Mouse (Mus musculus) 3T3-L1 (cell line): ENCODE measurements around the gene Gad2.

Source experiments
- DNase-seq: peaks from one replicate; pipeline ENCODE4 v3.0.0-alpha.2; 2015; ENCODE audit warnings: low read depth, low spot score

Gad2 gene

DNA sequence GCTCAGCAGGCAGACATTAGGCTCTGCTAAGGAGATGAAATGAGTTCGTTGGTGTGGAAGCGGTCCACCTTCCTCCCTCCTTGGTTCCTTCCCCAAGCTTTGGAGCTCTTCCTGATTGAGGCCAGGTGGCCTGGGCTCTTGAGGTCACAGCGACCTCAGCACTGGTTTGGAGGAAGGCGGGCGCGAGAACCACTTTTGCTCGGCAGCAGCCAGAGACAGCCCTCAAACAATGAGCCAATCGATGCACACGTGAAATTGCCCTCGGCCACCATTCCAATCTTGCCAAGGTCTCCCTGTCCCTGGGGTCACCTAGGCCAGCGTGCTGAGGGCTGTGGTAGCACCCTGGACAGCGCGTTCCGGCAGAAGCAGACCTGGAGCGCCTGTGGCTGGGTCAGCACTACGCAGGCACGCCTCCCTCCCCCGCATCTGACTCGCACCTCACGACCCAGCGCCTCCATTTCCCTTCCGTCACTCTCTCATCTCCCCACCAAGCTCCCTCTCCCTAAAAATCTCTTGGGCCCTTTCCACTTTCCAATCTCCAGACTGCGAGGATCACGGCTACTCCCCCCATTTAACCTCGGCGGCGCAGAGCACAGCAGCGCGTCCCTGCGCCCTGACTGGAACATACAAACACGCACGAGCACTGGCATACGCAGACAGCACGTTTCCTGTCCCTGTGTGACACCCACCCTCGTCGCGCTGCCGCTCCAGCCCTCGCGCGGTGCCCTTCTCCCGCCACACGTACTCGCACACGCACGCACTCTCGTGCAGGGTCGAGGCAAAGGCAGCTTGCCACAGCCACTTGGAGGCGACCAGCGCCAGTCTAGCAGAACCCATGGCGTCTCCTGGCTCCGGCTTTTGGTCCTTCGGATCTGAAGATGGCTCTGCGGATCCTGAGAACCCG, at the start of gene Gad2:
TSS of gene Gad2 (plus strand) at position 378 of the 904 bp plus-strand sequence.
- DNase-seq: no peak

- DNase-seq: peak; percentile 65
Observed at GRCm38 (mm10) chr2:22587469-22588169, 34.4 kb upstream of the Gad2 start.

GRCm38 (mm10) chr2:22588170-22588541, 33.8 kb upstream of the Gad2 start:
- peak; percentile 61 for DNase-seq

DNA sequence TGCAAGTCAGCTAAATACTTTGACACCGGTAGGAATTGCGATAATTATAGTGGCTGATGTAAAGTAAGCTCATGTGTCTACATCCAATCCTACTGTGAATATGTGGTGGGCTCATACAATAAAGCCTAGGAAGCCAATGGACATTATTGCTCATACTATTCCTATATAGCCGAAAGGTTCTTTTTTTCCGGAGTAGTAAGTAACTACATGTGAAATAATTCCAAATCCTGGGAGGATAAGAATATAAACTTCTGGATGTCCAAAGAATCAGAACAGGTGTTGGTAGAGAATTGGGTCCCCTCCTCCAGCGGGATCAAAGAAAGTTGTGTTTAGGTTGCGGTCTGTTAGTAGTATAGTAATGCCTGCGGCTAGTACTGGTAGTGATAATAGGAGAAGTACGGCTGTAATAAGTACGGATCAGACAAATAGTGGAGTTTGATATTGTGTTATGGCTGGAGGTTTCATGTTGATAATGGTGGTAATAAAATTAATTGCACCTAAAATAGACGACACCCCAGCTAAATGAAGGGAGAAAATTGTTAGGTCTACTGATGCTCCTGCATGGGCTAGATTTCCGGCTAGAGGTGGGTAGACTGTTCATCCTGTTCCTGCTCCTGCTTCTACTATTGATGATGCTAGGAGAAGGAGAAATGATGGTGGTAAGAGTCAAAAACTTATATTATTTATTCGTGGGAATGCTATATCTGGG, 33.2 kb upstream of the Gad2 start:
- peak; percentile 85 for DNase-seq

- DNase-seq: peak; percentile 41
Observed at GRCm38 (mm10) chr2:22589382-22590205, 32.4 kb upstream of the Gad2 start.

- peak; percentile 19 for DNase-seq
Observed at GRCm38 (mm10) chr2:22590206-22590490, 31.9 kb upstream of the Gad2 start.

DNA sequence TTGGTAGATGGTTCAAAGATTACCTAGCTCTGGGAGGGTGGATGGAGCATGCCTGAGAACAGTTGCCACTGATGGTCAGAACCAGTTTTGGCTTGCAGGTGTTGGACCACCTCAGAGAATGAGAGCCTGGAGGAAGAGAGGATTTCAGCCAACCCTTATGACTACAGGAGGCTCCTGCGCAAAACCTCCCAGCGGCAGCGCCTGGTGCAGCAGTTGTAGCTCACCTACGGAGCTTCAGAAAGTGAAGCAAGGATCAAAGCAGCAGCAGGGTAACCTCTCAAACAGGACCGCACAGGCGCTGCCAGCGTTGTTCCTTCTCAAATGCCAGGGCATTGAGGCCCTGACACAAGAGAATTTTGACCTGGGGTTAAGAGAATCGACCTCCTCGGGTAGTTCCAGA, 4.1 kb upstream of the Gad2 start:
- no peak for DNase-seq

DNA sequence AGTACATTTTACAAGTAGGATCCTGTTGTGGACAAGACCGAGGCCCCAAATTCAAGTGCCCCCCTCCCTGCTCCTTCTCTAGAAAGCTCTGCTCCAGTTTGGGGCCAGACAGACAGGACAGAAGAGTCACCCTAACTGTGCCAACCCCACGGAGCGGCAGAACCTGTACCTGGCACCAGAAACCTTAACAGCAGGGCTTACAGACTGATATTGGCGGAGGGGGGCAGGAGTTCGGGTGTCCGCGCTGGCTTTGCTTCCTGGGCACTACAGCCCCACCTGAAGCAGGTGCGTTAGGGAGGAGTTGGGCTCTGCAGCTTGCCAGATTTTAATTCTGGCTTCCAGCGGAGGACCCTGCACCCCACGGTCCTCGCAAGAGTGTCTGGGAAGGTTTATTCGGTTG, 2.6 kb upstream of the Gad2 start:
- no peak for DNase-seq

DNA sequence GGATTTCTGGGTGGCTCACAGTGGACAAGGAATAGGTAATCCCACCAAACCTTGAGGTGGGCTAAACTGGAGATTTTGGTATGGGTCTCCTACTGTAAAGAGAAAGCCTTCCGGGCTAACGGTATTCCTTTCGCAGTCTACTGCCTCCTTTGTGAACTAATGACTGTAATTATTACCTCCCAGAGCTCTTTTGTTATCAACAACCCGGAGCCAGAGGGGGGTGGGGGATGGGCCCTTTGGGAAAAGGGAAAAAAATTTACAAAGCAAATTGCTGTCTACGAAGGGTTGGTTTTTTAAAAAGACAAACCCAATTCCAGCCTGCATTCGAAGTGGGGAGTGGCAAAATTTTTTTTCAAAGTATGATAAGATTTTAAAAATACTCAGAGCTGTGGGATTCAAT, 2.0 kb upstream of the Gad2 start:
- no peak for DNase-seq

- DNase-seq: no peak
Observed at GRCm38 (mm10) chr2:22620534-22620933, 1.5 kb upstream of the Gad2 start.

- DNase-seq: no peak
Observed at GRCm38 (mm10) chr2:22620978-22621827, 802 bp upstream of the Gad2 start.

DNA sequence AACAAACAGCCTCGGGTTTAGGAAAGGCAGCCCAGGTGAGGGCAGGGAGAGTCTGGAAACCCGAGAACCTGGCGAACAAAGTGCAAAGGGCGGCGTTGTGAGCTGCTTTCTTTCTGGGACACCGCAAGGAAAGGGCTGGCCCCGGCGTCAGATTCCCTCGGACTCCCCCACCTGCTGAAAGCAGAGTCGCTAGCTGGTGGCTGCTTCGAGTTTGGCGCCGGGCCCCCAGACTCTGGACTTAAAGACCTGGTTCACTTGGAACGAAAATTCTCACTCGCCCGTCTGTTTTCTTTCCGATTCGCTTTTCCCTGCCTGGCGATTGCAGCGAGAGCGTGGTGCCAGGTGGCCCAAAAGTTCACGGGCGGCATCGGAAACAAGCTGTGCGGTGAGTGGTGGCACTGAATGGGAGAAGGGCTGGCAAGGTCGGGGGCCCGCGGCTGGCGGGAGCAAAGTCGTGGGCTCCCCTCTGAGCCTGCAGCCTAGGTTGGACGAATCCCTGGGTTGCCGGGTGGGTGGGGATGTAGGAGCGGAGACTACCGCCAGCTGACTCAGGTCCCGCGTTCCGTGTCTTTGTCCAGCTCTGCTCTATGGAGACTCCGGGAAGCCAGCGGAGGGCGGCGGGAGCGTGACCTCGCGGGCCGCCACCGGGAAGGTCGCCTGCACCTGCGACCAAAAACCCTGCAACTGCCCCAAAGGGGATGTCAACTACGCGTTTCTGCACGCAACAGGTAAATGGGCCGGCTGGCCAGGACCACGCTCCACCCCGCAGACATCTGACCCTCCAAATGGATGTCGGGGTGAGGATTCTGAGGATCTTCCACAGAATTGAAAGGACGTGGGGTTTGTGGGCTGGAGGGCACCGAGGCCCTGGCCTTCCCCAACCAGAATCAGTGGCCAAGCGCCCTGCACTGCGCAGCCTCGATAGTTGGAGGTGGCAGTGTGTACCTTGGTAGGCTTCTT, 1.4 kb downstream of the Gad2 start:
- no peak for DNase-seq

DNA sequence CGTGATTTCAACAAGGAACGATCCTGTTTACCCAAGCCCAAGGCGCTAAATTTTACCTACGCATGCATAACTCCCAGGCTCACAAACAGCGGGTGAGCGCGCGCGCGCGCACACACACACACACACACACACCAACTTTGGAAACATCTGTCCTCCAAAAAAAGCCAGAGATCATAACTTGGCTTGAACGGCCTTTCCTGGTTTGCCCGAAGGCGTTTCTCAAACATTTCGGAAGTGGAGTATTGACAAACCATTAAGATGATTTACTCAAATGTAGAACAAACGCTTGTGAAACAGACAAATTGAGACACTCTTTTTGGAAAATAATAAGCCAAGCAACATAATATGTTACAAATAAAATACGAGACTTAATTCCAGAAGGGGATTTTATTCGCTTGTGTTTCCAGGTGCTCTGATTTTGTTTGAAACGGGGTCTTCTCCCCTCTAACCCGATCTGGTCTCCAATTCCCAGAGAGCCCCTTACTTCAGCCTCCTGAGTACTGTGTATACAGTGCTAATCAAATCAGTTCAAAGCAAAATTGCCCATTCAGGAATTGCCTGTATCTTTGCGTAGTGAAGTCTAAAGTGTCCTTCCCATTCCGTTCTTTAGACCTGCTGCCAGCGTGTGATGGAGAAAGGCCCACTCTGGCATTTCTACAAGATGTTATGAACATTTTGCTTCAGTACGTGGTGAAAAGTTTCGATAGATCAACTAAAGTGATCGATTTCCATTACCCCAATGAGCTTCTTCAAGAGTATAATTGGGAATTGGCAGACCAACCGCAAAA, 2.4 kb downstream of the Gad2 start:
- no peak for DNase-seq

DNA sequence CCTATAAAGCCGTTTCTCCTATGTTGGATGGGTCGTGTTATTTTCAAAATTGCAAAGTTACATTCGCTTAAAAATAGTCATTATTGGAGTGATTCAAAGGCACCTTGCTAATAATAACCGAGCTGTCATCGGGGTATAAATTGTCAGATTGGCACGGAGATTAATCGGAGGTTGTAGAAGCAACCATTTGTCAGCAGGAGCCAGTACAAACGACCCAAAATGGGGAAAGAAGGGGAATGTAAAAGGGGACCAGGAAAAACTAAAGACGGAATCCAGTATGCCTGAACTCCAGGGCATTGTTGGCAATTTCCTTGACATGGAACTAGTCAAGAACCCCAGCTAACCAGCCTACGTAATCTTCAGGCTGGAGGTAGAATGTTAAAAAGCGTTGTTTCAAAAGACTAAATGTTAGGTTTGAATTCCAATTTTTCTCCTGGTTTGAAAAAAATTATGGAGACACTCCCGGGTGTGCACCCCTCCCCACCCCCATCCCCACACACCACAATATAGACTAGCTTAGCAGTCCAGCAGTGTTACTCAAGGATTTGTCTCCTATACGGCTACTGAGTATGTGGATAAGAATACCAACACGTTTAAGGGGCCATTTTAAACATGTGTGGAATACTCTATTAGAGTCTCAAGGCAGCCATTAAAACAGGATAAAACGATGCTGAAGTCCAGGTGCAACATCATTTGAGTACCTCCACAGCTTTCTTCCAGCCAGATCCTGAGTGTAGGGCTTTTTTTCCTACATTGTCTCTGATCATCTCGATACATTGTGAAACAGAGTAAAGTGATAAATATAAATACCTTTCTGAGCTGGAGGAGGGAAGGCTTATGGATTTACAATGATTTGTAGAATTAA, 3.3 kb downstream of the Gad2 start:
- no peak for DNase-seq

- DNase-seq: no peak
Observed at GRCm38 (mm10) chr2:22627147-22627666, 5.2 kb downstream of the Gad2 start.

- no peak for DNase-seq
Observed at GRCm38 (mm10) chr2:22627819-22628432, 5.9 kb downstream of the Gad2 start.

GRCm38 (mm10) chr2:22634766-22635165, 12.8 kb downstream of the Gad2 start:
- DNase-seq: peak; percentile 25
